Mouse (Mus musculus): ENCODE results near the gene Actr5.

GRCm38 (mm10) chr2:158667022-158667670 is 42.5 kb downstream of the Actr5 start:
- no peak for TF ChIP-seq CTCF (IDR thresholded peaks at IDR 0.05; ENCODE audit: control insufficient read depth, insufficient read depth, insufficient replicate concordance, low read depth, low read length)
- TF ChIP-seq POLR2A (IDR thresholded peaks at IDR 0.05; ENCODE audit: control insufficient read depth, low read depth, low read length), result peak; percentile 29; the same call in 1 of the 2 replicates
